Mouse (Mus musculus) CD8-positive naive resting alpha-beta T cell, adult 2 months (primary cell): ENCODE data around the gene Rab31.

Experiments
- DNase-seq, 2 experiments: peaks; one replicate each; pipeline ENCODE4 v3.0.0; 2022; ENCODE audit warnings: low read depth in 2 of 2, low spot score in 2 of 2

Gene Rab31

DNA sequence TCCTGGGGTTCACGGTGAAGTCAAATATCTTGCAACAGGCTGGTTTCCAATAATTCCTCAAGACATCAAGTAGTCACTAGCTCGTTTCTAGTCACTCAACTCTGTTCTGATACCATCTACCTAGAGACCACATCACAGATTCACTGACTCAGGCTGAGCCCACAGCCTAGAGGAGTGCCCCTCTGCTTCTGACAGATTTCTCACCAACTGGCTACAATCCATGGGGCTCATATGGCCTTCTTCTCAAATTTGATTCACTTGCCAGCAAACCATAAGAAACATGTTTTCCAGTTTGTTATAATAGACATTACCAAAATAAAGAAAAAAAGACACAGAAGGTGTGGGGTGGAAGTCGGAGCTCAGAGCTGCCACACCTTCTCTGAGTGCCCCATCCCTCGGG lies 31.0 kb downstream of the Rab31 start:
- no peak for DNase-seq

DNA sequence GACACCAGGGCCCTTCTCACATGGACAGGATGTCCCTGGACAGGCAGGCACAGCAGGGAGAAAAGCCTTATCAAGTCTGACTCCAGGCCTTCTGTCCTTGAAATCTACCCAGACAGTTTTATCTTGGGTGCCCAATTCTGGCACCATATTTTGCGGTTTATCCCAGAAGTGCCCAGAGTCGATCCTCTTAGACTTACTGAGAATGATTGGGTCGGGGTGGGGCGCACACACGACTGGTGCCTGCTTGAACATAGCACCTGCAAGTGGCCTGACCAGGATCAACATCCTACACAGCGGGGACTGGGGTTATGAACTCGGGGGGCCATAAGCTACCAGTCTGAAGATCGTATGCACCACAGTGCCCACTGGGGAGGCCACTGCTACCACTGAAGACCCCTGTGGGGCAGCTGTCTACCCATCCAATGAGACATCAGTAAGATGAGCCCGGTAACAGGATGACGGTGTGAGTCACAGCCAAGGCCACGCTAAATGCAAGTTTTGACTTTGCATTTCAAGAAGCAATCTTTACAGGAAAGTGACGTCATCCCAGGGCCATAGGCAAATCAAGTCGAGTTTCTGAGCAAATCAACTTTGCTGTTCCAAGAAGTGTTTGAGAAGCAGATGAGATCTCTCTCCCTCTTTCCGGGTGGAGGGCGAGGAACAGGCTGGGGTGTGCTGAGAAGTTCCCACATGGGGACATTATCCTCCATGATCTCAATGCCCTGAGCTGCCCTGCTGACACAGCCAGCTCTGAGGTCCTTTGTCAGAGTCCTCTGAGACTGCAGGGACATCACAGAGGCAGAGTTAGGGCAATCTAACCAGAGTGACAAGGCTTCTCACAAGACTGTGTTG lies 32.5 kb downstream of the Rab31 start:
- no peak for DNase-seq

DNA sequence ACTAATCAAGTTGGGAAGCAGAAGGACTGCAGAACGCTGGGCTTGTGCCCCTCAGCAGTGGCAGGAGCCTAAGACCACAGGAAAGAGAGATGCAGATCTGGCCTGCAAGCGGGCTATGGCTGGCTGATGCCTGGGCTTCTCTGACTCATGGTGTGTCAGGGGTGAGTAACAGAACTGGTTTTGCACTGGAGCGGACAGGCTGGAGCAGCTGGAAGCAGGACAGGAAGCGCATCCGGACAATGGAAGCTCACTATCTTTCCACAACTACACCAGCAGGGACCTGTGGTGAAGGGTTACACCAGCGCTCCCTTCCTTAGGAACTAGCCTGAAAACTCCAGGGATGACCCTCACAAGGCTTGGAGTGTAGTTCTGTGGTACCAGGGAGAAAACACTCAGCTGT lies 34.9 kb downstream of the Rab31 start:
- no peak for DNase-seq

DNA sequence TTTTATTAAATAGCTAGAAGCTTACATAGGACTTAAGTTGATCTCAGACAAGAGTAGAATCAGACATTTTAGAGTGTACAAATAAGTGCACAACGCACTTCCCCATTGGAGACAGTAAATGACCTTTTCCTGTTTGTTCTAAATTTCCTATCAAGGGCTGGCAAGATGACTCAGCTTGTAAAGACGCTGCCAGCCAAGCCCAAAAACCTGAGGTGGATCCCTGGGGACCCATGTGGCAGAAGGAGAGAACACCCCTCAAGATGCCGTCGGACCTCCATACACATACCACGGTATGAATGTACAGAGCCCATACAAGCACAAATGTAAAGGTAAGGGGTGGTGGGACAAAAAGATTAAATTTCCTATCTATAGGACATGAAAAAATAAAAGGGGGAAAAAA lies 35.4 kb downstream of the Rab31 start:
- DNase-seq: no peak

DNA sequence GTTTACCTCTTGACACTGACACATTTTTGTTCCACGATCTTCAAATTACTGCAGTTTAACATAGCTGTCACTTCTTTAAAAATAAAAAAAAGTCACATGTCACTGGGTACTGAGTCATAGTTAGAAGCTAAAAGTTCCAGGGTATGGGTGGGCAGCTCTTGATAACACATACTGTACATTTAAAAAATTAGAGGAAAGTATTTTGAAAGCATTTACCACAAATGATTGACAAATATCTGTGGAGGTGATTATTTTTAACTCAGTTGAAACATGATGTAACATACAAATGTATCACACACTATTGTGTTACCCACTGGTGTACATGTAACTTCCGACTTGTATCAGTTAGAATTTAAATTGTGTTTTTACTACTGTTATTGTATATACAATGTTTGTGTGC lies 37.5 kb downstream of the Rab31 start:
- no peak for DNase-seq

DNA sequence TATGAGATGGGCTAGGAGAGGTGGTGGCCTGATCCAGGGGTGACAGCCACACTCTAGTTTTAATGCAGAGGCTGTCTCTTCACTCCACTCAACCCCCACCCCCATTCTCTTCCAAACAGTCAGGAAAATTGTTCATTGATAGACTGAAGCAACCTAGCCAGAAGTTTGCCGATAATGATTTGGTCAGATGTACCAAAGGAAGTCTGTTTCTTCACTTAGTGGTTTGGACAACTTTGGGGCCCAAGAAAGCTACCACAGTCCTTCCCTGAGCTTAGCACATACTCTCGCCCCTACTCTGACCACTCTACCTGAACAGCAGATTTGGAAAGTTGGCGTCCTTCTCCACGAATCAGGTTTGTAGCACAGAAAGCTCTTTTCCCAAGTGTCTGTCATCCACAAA lies 39.9 kb downstream of the Rab31 start:
- no peak for DNase-seq

DNA sequence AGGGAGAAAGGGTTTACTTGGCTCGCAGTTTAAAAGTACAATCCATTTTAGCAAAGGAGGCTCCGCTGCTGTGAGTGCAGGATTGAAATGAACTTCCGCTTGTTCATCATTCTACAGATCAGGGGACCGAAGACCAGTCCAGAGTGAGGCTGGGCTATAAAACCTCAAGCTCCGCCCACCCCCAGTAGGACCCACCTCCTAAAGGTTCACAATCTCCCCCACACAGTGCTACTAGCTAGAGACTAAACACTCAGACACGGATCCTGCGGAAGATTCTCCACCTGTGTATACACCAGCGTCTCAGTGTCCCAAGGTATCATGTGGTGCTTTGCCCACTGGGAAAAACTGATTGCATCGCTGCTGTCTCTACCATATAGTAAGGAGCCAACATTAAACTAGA lies 40.8 kb downstream of the Rab31 start:
- DNase-seq: no peak

DNA sequence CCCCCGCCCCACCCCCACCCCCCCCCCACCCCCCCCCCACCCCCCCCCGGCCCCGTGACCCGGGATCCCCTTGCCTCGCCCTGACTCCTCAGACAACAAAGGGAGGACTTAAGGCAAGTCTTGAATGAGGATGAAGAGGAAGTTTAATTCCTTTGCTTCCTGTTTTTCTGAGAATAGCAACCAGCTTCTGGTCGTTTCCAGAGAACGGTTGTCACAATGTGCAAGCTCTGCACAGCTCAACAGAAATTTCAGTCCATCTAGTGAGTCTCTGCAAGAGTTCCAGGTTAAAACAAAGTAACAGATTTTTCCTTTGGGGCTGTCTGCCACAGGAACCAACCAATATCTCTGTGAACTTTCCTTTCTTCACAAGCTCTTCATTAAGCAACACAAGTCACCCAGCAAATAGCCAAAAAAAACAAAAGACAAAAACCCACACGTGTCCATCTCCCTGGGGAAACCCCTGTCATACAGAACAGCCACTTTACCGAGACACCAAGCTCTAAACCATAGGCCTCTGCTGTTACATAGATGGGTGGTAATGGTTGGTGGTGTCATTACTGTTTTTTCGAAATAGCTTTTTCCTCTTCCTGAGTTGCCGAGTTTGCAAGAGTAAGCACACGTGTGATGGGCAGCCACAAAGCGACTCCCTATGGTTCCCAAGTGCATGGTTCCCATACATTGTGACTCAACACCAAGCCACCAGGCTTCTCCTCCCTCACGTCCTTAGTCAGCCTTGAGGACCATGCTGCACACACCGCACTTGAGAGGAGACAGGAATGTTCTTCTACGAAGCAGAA lies 42.4 kb downstream of the Rab31 start:
- DNase-seq: no peak

DNA sequence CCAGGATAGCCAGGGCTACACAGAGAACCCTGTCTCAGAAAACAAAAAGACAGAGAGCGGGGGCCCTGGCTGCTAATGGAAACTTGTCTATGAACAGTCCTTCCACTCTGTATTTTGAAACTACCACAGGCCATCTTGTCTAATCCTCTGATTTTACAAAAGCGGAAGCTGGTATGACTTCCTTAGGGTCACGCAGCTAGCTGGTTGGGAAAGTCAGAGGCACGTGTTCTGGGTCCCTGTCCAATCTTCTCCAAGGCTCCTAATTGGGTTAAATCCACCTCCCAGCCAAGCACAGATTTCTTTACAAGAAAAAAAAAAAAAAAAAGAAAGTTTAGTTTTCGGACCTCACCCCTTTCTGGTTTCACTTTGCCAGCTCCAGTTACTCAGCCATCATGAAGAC lies 45.8 kb downstream of the Rab31 start:
- DNase-seq: no peak

DNA sequence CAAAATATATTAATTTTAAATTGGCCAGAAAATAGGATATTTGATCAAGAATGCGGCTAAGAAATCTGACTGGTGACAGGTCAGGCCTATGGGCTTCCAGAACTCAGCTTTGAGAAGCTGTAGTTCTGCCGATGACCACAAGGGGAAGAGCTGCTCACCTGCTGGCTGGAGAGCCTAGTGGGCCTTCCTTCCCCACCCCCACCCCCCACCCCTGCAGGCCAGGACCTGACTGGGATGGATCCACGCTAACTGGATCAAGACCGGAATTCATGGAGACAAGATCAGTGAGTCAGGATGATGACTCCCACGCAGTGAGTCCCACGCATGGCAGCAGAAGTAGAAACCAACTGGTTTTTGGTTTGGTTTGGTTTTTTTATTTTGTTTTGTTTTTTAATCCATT lies 46.3 kb downstream of the Rab31 start:
- no peak for DNase-seq

DNA sequence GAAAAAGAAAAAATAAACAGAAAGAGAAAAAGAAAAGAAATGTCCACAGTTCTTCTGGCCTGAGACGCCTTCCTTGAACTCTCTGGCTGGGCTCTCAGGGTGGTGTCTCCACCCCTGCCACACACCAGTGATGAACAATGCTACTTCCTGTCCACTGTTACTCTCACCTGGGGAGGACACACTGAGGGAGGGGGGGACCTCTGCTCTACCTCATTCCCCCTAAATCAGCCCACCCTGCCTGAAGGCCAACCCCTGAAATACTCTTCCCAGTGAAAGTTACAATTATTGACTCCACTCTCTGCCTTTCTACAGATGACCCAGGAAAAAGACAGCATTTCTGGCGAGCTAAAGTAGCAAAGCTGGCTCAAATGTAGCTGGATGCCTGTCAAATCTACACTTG lies 46.7 kb downstream of the Rab31 start:
- DNase-seq: no peak

DNA sequence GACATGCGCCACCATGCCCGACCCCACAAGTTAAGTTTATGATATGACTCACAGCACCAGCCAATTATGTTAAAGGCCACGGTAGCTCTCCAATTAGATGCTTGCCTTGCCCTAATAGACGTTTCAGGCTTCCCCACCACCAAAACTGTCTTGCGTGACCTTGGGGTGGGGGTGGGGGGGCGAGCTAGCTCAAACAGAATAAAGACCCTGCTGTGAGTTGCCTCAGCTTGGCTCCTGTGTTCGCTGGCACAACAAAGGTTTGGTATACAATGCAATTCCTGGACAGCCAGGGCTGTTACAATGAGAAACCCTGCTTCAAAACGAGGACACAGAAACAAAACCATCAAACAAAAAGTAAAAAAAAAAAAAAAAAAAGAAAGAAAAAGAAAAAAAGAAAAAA lies 47.2 kb downstream of the Rab31 start:
- DNase-seq: no peak

DNA sequence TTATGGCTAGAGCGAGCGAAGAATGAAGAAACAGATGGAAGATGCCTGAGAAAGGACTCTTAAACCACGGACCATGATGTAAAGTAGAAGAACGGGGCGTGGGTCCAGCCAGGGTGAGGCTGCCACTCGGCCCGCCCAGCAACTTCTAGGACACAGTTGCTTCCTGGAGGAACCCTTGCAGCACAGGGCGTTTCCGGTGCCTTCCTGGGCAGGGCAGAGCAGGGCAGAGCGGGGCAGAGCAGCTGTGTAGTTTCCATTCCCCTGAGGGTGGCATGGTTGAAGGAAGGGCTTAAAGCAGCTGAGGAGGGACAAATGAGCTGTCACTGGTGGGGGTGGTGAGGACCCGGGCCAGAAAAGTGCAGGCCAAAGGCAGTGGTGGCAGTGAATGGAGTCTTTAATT lies 48.3 kb downstream of the Rab31 start:
- peak in 1 of 2 experiments; percentile 5 for DNase-seq

DNA sequence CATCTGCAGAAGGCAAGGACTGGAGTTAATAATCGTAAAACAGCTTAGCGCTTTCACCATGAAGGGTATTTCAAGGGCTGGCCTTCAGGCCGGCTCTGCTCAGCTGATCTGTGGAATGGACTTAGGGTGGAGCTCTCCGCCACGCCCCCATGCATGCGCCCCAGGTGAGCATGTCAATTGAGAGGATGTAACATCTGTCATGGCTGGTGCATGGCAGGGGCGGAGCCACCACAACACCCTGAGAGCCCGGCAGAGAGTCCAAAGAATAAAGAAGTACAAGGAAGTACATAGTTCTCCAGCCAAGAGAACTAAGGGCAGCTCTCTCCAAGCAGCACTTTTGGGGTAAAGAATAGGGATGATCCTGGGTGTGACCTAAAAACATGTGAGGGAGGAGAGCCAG lies 48.9 kb downstream of the Rab31 start:
- no peak for DNase-seq

DNA sequence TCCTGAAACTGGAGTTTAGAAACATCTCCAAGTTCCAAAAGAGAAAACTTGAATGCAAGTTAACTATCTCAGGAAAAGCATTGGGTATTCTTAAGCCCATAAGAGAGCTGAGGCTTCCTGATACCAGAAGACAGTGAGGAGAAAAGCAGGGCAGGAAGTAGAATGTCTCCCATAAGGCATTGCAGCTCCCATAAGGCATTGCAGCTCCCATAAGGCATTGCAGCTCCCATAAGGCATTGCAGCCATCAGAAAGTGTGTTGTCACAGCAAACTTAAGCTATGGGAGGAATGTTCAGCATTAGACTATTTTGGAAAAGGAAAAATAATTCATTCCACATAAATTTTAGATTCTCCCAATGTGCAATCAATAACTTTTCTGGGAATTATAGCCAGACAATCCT lies 51.2 kb downstream of the Rab31 start:
- DNase-seq: no peak

DNA sequence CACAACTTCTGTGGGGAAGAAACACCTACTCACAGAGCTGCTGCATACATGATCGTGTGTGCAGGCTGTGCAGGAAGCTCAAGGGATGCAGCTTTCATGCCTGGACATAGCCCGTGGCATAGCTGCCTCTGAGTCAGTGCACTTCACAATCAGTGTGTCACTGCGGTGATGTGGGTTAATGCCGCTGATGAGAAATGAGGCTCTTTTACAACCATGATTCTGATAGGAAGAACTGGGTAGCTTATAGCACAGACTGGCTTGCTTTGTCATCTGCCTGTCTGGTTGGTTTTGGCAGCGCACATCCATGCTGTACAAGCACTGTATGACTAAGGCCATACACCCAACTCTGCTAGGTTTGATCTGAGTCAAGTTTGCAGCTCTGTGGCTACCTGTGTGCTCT lies 52.7 kb downstream of the Rab31 start:
- DNase-seq: no peak

DNA sequence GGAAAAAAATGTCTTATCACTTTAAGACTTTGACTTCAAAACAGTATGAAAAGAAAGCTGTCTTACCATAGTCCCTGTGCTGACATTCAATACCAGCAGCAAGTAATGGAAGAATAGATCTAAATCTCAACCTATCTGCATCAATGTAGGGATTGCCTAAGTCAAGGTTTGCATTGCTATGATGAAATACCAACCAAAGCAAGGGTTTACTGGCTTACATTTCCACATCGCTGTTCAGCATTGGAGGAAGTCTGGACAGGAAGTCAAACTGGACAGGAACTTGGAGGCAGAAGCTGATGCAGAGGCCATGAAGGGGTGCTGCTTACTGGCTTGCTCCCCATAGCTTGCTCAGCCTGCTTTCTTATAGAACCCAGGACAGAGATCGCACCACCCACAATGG lies 54.0 kb downstream of the Rab31 start:
- DNase-seq: no peak

DNA sequence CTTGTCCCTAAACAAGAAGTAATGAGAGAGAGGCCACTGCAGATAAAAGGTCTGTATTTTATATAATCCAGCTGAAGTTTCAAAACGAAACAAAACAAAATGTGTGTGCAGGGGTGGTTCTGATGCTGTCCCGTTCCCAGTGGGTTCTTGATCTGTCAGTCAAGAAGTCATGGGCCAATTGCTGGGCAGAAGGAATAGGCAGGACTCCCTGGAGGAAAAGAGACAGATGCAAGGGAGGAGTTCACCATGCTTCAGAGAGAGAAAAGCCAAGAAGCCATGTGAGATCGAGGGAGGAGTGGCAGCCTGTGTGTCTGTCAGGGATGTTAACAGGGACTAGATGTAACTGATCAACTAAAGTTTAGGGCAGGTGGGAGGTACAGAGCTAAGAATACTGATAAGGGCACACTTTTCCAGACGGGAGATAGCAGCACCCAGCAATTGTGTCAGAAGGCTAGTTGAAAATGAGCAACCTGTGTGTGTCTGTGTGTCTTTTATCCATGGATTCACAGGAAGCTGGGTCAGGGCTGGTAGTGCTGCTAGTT lies 54.8 kb downstream of the Rab31 start:
- no peak for DNase-seq

DNA sequence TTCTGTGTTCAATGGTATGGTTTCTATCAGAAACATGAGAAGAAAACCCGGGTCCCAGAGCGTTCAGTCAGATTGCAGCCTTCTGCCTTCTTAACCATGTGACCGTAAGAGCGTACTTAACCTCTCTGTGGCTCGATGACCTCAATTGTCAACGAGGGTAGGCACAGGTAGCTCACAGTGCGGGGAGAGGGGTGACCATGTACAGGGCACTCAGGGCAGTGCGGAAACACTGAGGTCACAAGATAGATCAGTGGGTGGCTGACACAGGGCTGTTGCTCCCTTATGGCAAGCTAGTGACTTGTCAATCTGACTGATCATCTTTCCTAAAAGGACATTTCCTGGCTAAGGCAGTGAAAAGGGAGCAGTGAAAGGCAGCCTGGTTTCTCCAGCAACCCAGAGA lies 58.5 kb downstream of the Rab31 start:
- DNase-seq: no peak

DNA sequence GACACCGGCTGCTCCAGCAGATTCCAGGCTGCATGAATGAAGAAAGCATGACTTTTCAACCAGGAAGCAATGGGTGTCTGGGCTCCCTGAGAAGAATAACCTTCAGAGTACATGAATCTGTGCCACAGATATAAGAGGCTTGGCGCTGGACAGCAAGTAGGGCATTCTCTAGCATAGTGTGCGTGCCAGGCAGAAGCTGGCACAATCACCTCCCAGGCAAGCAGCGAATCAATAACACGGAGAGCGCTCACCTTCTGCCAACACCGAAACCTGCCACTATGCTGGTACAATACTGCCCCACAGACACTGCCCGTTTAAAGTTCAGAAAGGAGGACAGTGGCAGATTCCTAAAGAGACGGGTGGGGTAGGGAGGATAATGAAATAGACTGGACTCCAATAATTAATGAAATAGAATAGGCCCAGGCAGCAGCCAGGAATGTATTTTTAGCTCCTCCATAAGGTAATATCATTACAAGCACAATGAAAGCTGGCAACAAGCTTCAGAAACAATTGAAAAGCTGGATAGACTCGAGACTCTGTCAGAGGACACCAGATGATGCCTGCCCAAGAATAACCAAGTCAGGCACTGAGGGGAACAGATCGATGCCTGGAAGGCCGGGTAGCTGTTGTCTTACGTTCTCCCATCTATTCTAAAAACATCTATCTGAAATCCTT lies 59.6 kb downstream of the Rab31 start:
- no peak for DNase-seq

DNA sequence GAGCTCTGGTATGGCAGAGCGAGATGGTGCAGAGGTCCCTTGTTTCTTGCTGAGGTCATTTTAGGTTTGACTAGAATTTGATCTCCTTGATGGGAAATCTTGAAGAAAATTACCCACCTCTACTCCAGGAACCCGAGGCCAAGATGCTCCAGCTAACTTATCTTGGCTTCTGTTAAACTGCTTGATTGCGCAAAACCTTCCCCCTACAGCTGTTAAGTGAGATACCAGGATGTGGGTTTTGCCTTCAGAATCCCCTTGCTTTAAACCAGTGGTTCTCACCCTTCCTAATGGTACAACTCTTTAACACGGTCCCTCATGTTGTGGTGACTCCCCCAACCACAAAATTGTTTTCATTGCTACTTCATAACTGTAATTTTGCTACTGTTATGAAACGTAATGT lies 60.8 kb downstream of the Rab31 start:
- no peak for DNase-seq

DNA sequence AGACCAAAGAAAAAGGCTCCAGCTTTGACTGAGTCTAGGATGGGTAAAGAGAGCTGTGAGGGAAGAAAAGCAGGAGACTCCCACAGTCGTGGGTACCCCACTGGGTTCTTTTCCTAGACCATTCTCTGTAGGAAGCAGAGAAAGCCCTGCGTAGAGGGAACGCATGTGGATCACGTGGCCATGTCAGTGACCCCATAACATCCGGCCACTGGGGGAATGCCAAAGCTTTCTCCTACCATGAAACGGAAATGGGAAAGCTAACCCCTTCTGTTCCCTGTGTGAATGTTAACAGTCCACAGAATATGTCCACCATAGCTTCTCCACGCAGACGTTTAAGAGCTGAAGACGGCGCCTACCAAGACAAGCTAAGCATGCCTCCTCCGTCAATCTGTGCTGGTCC lies 62.0 kb downstream of the Rab31 start:
- no peak for DNase-seq
